Mouse (Mus musculus): ENCODE results near the gene Tyw5. TPM values are rescaled to one million over a fixed set of nuclear protein-coding genes. Genes with fewer than 3 reads are reported as not detected.

Tyw5 gene
- total RNA-seq, 2 experiments from 2014 or later = 3.8 to 5.1 TPM

DNA sequence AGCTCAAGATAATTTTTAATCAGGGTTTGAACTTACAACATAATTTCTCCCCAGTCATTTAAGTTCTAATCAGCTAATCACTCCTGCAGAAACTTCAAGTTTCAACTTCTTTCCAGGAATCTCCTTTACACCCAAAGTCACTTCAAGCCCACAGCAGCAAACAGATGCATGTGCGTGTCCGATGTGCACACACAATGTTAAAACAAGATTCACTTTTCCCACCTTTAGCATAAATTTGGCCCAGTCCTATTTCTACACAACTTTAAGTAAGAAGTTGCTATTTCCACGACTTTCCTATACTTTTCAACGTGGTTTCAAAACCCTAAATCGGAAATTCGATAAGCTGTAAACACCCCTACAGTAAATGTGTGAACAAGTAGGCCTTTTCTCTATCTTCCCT, 30.1 kb downstream of the Tyw5 start:
- no peak overlapping the region for H3K27ac ChIP-seq

DNA sequence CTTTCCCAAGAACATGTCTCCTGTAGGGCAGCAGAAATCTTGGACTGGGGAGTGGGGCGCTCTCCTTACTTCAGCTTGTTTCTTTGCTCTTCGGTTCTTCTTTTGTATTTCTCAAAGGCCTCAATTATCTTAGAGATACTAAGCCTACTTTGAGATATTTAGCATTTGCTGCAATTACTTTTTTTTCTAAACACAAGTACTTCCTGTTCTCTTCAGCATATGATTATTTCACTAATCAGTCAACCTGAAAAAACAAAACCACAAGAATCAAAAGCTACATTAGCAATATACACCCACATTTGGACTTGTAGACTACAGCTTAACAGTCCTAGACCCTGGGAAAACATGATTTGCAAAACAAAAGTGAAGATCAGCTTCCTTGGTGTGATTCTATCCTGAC, 31.6 kb downstream of the Tyw5 start:
- no peak overlapping the region for H3K27ac ChIP-seq
- no peak for DNase-seq
- intact Hi-C loops (cut with DNase I) = no loop called here
- H3K4me3 ChIP-seq = no peak overlapping the region
- no peak for TF ChIP-seq CTCF (IDR thresholded peaks at IDR 0.05)

More for the DNA sequence above, 30.1 kb downstream of the Tyw5 start:
- no peak for TF ChIP-seq CTCF (IDR thresholded peaks at IDR 0.05)
- DNase-seq = no peak
- peak overlapping the region; percentile 97 for H3K4me3 ChIP-seq
- intact Hi-C loops (cut with DNase I) = no loop called here

DNA sequence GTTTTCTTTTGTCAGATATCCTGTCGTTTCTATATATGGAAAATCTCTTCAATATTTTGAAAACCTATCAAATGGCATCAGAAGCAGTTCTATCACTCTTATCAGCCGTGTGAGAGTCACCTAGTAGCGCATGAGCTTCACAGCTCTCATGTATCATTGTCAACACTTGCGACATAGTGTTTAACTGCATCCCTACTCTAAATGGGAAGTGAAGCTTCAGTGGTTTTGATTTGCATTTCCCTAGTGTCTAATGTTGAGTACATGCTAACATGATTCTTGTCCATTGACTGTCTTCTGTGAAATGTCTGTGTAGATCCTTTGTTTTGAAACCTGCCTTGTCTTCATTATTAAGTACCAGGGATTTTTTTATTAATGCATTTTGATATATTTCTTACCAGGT, 36.5 kb downstream of the Tyw5 start:
- DNase-seq = no peak
- intact Hi-C loops (cut with DNase I) = no loop called here

DNA sequence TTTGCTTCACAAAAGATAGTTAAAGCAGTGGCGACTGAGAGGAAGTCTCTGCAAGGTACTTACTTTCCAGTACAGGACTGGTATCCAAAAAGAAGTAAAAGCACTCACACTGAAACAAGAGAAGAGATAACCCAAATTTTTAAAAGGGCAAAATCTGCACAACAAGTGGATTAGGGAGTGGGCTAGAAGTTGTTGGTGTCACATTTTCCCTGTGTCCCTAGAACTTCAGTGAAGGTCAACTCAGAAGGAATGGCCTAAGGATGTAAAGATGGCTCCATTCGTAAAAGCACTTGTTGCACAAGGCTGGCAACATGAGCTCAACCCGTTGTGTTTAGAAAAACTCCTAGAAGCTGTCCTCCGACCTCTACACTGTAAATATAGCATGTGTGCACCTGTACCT, 37.8 kb downstream of the Tyw5 start:
- Histone ChIP-seq H3K27ac (no peak overlapping the region), H3K4me3 (no peak overlapping the region)
- intact Hi-C loops (cut with DNase I) = no loop called here
- no peak for TF ChIP-seq CTCF (IDR thresholded peaks at IDR 0.05)
- DNase-seq = no peak

More for the DNA sequence above, 36.5 kb downstream of the Tyw5 start:
- H3K27ac ChIP-seq = no peak overlapping the region
- no peak overlapping the region for H3K4me3 ChIP-seq
- no peak for TF ChIP-seq CTCF (IDR thresholded peaks at IDR 0.05)

DNA sequence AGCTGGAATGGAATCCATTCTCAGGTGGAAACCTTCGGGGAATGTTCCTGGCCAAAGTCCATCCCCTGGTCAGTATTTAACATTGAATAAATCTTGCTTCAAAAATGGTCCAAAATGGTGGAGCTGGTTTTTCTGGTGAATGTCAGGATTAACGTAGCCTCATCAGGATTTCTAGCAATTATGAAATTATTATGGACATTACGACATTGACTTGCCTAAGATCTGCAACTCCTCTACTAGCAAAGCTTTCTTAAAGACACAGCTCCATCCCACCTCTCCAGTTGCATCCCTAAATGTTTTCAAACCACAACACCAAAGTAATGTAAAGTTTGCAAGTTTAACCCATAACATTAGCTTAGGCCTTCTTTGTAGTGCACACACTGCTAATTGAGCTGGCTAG, 39.5 kb downstream of the Tyw5 start:
- H3K27ac ChIP-seq = no peak overlapping the region
- no peak overlapping the region for H3K4me3 ChIP-seq
- DNase-seq = no peak
- intact Hi-C loops (cut with DNase I) = no loop called here
- no peak for TF ChIP-seq CTCF (IDR thresholded peaks at IDR 0.05)

DNA sequence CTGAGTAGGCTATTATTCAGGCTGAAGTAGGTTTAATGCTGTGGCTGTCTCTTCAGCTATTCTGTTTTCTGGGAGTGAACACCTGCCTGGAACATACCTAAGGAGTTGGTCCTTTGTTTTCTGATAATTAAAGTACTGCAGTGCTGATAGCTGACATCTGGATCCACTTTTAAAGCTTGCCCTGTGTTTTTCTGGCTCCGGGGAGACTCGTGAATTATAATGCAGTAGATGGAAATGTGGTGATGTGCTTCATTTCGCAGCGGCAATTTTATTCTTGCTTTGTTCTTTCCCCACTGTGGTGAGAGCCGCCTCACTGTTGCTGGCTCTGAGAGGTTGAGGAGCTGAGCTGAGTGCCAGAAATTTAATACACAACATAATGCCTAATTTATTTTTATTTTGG, 48.4 kb downstream of the Tyw5 start:
- Histone ChIP-seq H3K27ac (no peak overlapping the region), H3K4me3 (no peak overlapping the region)
- no peak for TF ChIP-seq CTCF (IDR thresholded peaks at IDR 0.05)
- intact Hi-C loops (cut with DNase I) = no loop called here
- DNase-seq = no peak

DNA sequence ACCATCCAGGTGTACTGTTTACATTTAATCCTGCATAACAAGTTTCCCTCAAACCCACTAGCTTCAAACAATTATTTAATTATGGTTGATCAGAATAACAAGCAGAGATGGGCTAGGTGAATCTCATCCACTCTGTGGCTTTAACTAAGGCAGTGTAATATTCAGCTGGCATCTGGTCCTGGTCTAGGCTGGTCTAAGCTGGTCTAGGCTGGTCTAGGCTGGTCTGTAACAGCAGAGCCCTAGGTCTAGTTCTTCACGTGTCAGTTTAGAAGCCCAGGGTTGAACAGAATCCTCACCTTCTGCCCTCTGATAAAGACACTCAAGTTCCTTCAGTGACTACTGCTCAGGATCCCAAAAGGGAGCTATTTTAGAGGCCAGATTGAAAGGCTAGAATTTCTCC, 55.0 kb downstream of the Tyw5 start:
- intact Hi-C loops (cut with DNase I) = no loop called here
- DNase-seq = no peak
- Histone ChIP-seq H3K27ac (no peak overlapping the region), H3K4me3 (no peak overlapping the region)
- TF ChIP-seq CTCF (IDR thresholded peaks at IDR 0.05) = no peak

DNA sequence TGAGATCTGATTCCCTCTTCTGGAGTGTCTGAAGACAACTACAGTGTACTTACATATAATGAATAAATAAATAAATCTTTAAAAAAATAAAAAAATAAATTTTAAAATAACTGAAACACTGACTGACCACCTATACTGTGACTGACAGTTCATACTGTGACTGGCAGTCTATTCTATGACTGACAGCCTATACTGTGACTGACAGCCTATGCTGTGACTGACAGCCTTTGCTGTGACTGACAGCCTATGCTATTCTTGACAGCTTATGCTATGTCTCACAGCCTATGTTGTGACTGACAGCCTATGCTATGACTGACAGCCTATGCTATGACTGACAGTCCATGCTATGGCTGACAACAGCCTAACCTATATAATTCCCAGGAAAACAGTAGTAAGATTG, 59.4 kb downstream of the Tyw5 start:
- intact Hi-C loops (cut with DNase I) = no loop called here
- no peak for DNase-seq
- Histone ChIP-seq H3K4me3 (no peak overlapping the region), H3K27ac (no peak overlapping the region)
- TF ChIP-seq CTCF (IDR thresholded peaks at IDR 0.05) = no peak

DNA sequence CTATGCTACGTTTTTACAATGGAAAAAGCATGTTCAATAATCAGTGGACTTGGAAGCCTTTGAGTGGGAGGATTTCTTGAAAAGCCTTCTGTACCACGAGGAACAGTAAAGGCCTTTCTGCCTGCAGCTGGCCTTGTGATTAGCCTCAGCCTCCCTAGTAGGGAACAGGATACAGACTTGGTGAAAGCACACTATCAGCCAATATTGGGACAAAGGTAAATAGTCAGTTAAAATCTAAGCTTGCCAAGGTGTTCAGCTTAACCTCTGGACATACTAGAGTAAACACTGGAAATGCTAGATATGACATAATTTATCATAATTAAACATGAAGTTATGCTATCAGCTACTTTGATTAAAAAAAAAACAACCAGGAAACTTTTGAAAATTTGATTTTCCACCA, 65.7 kb downstream of the Tyw5 start:
- H3K4me3 ChIP-seq = no peak overlapping the region
- H3K27ac ChIP-seq = no peak overlapping the region
- intact Hi-C loops (cut with DNase I) = no loop called here
- DNase-seq = no peak
- TF ChIP-seq CTCF (IDR thresholded peaks at IDR 0.05) = no peak

DNA sequence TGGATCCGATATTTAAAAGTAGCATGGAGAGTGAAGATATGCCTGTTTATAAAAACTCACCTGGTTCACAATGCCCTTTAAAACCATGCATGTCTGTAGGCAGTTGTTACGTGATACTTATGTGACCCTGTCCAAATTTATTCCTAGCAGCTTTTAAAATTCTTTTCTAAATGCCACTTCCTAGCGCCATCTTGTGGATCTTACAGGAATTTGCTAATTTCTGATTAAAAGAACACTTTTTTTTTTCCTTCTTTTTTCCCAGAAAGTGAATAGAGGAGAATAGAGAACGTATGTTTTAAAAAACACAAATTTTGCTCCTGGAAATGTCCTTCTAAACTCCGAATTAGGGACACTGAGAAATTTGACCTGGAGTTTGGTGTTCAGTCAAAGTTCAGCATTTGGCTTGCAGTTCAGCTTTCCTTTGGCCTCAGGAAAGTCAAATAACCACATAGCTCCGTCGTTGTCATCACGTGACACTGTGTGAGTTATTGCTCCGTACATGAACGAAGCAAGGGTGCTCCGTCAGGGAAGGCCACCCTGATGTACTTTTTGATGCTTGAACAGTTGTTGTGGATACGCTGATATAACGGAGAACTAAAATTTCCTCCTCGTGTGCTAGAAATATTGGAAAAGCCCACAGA, 67.6 kb downstream of the Tyw5 start:
- DNase-seq = no peak
- intact Hi-C loops (cut with DNase I) = no loop called here
- peak; percentile 55 for TF ChIP-seq CTCF (IDR thresholded peaks at IDR 0.05)
- Histone ChIP-seq H3K27ac (no peak overlapping the region), H3K4me3 (no peak overlapping the region)

Other genes starting within 250 kb of the Tyw5 start
- gene 1700066M21Rik, start 29.5 kb downstream of the Tyw5 start, total RNA-seq (2021) = 1 to 10 TPM; 2.1 to 2.6 TPM
- gene Maip1, start 773 bp downstream of the Tyw5 start, total RNA-seq (2021) = 1 to 10 TPM; 8.1 to 9.8 TPM